Mouse (Mus musculus) megakaryocyte progenitor cell, adult 5-6 weeks (primary cell): ENCODE results near the gene Socs2. TPM values are rescaled to one million over a fixed set of nuclear protein-coding genes. Genes with fewer than 3 reads are reported as not detected.
A peak's percentile ranks its signal among the peaks of the same experiment; 100 is the strongest.
"Not testable (repeated sequence)": the region's sequence is repeated elsewhere in the genome, so short reads cannot be mapped to it uniquely, and the experiment has no call there.

Experiments
- ATAC-seq: replicated peaks from 2 replicates; pipeline ENCODE4 v1.8.0; 2016; ENCODE audit warnings: mild to moderate bottlenecking, moderate TSS enrichment, inconsistent platforms; ENCODE audit not compliant: poor library complexity
- total RNA-seq, 2 experiments: library from RNA; stranded (forward) in 1 of 2; stranded (reverse) in 1 of 2; fragments of 157-497, 149-512 nt in 1 of 2; fragments of 200-1000 nt in 1 of 2; gene quantifications; 2 replicates each; pipeline versions ENCODE4 v1.2.3 to v1.2.4; 2015 to 2017

Gene Socs2
- total RNA-seq, 2 experiments from 2014 or later: 0.33 to 1.0 TPM

GRCm38 (mm10) chr10:95397191-95397835 lies 19.7 kb downstream of the Socs2 start:
- ATAC-seq: no peak

GRCm38 (mm10) chr10:95396356-95396755 lies 20.6 kb downstream of the Socs2 start:
- ATAC-seq: peak; percentile 20; the same call in 1 of the 2 replicates

DNA sequence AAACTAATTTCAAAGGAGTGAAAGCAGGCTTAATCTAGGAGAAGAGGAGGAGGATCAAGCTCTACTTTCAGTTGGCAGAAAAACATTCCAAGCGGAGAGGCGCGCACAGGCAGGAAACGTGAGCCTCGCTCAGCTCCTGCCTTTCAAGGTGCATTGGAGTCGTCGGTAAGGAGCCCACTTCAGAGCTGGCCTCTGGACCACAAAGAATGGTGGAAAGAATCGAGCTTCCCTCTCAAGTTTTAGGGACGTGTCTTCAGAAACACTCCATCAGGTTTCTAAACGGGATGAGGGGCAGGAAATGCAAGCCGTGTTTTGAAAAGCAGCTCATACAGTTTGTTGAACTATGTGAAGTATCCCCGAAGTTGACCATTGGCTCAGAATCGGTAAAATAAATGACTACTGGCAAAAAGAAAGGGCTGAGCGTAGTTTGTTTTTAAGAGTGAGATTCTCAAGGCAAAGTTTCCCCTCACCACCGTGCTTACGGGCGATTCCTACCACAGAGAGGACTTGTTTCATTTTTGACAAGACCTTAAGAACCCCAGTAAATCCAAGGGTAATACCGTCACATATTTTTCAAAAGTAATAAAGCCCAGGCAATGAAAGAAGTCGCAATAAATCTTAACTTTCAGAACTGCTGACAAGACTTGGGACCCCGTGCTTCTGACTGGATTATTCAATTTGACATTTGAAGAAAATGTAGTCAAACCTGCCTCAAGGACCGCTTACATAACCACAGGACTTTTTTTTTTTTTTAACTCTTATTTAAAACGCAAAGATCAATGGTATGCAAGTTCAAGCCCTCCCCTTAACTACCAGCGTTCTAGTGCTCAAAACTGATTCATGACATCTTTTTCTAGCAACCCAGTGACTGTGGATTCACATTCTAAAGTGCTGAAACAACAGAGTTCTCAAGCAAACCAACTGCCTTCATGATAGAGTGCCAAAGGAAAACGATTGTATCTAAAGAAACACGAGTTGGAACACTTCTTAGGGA lies 21.9 kb downstream of the Socs2 start:
- ATAC-seq: no peak

DNA sequence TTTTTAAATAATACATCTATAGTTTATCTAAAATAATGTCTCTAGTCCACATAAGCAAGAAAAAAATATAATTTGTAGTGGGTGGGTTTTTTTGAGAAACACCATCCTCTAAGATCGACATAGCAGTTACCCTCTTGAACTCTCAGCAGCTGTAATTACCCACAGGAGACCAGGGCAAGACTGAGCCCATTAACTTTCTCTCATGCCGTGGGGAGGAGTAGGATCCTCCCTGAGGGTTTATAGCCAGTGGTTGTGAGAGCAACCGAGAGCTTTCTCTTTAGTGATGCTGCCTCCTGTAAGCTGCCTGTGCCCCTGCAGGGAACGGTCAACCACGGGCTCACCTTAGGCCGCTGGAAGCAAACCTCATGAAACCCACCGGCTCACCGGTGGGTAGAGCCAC lies 24.9 kb downstream of the Socs2 start:
- no peak for ATAC-seq

DNA sequence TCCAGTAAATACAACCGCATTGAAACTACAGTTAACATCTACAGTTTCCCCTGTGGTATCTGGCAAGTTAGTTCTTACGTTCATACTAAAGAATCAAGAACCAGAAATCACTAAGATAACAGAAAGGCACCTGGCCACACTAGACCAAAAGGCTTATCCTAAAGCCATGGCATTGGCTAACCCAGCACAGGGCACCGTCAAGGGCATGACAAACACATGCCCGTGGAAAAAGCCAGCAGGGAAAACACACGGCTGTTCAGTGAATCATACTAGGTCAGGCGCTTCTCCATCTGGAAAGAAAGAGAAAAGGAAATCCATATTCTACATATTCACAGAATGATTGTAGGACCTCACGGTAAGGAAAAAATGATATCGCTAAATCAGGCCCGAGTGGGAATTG lies 26.1 kb downstream of the Socs2 start:
- ATAC-seq: no peak

GRCm38 (mm10) chr10:95389805-95390204 lies 27.2 kb downstream of the Socs2 start:
- ATAC-seq: not testable (repeated sequence)

DNA sequence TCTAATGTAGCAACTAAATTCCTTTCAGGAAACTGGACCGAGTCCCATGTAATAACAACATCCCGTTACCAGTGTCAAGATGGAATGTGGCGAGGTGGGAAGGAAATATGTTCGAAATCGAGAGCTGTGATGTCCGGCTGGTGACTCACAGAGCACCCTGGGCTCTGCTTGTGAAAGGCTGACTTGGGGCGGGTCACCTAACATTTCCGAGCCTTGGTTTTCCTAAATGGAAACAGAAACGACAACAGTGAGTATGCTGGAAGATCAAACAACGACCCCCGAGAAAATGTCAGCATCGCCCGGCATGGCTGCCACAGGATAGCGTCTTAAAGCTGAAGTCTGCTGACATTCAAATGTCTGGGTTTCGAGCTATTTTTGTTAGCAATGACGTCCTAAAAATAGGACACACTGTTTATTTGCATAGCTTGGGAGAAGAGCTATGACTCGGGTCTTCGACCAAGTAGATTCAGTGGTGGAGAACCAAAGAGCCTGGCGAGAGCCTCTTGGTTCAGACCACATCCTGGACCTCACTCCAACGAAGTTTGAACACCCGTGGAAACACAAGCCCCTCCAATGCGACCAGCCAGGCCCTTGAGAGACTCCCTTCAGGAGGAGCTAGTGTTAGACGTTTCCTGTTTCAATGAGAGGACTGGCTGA lies 28.0 kb downstream of the Socs2 start:
- ATAC-seq: no peak

DNA sequence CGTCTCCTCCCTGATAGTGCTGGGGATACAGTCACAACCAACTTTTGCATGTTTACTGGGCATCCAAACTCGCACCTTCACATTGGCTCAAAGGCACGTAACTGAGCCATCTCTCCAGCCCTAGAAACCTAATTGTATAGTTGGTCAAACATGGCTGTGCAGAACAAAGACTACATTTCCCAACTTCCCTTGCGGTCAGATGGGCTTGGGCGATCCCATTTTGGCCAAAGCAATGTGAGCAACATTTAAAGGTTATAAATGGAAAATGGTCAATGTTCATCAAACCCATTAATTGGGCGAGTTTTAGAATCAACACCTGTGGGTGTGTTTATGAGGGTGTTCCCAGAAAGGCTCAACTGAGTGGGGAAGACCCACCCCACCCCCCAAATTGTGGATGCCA lies 30.5 kb downstream of the Socs2 start:
- ATAC-seq: no peak

DNA sequence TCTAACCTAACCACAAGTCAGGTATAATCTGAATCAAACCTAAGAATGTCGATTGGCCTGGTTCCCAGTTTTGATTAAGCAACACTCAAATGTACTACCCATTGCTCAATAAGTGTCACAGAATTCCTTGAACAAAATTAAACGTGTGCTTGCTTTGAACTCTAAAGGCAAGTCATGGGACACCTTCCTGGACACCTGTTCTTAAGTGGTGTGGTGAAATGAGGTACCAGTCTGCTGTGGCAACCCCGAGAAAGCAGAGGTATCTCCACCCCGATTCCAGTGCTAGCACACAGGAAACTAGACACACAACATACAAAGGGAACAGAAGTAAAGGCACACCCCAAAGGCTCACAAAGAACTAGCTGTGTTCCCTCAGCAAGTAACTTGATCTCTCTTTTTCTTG lies 31.2 kb downstream of the Socs2 start:
- no peak for ATAC-seq

- ATAC-seq: no peak
Observed at GRCm38 (mm10) chr10:95385081-95385480, 31.9 kb downstream of the Socs2 start.

DNA sequence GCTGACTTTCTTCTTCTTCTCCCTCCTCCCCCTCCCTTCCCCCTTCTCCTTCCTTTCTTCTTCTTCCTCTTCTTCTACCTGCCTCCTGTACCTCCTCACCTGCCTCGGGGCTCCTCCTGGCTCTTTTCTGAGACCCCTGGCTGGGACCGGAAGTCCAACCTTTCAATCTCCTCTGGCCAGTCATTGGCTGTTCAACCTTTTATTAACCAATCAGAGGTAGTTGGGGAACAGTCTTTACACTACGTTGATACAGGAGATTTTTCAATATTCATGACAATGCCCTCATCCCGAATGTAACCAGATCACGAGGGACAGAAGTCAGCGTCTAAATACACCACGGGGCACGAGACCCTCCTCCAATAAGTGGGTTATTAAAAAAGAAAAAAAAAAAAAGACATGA lies 32.5 kb downstream of the Socs2 start:
- no peak for ATAC-seq

- no peak for ATAC-seq
Observed at GRCm38 (mm10) chr10:95373340-95373739, 43.6 kb downstream of the Socs2 start.

DNA sequence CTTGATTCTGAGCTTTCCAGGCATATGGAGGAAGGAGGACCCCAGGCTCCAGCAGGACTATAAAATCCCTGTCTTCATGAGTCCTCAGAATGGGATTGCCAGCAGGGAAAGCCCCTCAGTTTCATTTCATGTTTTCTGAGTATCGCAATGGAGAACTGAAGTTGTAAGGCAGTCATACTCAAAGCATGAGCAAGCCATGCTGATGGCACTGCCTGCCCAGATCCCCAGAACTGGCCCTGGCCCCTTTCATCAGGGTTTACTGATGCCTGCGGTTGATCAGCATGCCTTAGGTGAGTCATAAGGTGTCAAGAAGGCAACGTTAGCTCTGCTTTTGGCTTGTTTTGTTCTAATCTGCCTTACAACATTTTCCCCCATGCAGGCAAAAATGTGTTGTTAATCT lies 45.0 kb downstream of the Socs2 start:
- peak; percentile 58 for ATAC-seq

GRCm38 (mm10) chr10:95369190-95369589 lies 47.8 kb downstream of the Socs2 start:
- no peak for ATAC-seq

GRCm38 (mm10) chr10:95368151-95368550 lies 48.8 kb downstream of the Socs2 start:
- no peak for ATAC-seq

- peak; percentile 52 for ATAC-seq
Observed at GRCm38 (mm10) chr10:95367661-95368089, 49.3 kb downstream of the Socs2 start.

DNA sequence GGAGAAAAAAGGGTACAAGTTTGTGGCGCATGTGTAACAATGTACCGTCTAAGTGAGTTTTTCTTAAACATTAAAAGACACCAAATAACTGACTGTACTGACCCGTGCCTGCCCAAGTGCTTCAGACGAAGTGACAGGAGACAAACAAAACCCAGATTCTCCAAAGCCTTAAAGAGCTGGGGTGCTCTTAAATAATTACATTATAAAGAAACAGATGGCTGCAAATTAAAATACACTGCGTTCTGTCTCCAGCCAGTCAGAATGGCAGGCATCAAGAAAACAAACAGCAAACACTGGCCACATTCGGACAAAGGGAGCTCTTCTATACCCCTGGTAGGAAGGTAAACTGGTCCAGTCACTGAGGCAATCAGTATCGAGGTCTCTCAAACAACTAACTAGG lies 49.7 kb downstream of the Socs2 start:
- no peak for ATAC-seq

DNA sequence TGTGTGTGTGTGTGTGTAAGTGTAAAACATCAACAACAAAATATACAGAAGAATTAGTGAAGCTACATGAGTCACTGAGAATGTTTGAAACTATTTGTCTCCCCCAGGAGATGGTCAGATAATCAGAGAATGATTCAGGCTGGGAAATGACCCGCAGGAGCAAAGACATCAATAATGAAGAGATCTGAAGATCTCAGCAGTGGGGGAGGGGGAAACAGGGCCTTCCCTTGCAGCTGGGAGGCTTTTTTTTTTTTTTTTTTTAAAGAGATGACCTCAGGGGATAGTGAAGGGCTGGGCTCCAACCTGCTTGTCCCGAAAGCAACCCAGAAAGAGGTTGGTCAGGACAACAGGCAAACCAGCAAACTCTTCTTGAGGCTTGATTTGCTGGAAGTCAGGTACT lies 54.7 kb downstream of the Socs2 start:
- ATAC-seq: no peak

DNA sequence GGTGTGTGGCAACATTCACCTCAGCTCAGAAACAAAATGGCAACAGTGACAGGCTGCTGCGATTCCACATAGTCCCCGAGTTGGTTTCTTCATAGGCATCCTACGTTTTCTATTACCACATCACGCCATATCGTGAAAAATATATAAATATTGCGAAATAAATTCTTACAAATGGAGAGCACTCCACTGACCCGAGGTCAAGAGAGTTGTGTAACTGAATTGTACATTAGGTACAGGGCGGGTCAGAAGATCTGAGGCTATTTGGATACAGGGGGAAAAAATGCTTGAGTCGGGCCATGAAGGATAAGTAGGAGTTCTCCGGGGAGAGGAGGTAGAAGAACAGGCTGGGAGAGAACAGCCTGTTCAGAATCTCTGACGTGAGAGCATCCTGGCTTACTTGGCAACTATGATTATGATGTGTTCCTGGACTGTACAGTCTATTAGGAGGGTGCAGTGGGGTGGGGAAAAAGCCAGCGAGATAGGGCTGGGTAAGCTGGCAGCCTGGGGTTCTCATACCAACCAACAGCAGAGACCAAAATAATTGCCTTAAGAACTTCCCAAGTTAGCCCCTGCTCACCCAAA lies 55.6 kb downstream of the Socs2 start:
- peak; percentile 70 for ATAC-seq

DNA sequence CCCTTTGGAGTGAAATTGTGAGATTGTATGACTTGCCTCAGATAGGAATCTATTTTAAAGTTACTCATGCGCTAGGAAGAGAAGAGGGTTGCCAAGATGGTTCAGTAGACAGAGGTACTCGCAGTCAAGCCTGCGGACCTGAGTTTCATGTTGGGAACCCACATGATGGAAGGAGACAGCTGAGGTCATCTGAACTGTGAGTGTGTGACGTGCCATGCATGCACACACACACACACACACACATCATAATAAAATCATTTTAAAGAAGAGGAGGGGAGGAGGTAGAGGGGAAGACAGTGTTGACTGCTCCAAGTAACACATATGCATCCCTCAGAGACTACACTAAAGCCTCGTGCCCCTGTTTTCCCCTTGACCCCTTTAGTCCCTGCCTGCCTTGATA lies 56.9 kb downstream of the Socs2 start:
- no peak for ATAC-seq

DNA sequence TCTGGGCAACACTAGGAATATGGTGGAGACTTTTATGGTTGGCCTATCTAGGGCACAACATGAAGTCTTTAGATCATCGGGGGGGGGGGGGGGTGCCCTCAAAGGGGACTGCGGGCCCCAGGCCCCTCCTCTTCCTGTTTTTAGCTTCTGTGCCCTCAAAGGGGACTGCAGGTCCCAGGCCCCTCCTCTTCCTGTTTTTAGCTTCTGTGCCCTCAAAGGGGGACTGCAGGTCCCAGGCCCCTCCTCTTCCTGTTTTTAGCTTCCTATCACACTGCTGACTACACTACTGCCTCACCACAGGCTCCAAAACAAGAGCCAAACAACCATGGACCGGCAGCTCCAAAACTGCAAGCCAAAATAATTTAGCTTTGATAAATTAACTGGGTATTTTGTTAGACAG lies 59.3 kb downstream of the Socs2 start:
- ATAC-seq: peak; percentile 92
